Mouse (Mus musculus) regulatory T cell (primary cell): ENCODE measurements at regions not wholly inside any gene's neighbourhood (a gene's known extent, or its start where the extent isn't known, plus 50 kb on each side); places are given as distances from the start of the nearest gene placed in this dataset.

Source experiments
- in situ Hi-C: fragments of 300-600 bp; cut with MboI, MseI; formaldehyde crosslinking; loops from one replicate; pipeline ENCODE4 v1.15.1; 2025; ENCODE audit warnings: high pct_unique_total_duplicates

DNA sequence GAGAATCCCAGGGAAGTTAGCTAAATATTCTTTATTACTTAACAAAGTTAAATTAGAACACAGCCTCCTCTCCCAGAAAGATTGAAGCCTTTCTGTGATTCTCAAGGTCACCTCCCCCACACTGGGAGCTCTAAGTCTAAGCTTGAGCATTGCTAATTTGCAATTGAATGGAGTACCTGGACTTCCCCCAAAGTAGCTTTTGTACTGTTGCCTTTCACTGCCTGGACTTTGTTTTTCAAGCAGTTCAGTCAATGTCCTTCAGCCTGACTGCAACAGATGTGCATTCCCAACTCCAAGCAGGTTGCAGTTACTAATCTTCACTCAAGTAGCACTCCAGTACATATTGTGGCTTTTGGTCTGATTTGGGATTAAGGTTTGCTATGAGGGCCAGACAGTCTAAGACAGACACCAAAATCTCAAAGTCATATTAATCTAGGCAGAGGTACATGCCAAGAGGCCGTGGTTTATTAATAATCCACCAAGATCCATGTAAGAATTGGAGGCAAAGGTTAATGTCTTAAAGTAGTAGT lies 1142.8 kb downstream of the Nxph1 start:
- in situ Hi-C loops, result loop anchor here (10.0 kb wide), 1 partner anchor 546 kb away; no protein-coding TSS in a partner anchor

DNA sequence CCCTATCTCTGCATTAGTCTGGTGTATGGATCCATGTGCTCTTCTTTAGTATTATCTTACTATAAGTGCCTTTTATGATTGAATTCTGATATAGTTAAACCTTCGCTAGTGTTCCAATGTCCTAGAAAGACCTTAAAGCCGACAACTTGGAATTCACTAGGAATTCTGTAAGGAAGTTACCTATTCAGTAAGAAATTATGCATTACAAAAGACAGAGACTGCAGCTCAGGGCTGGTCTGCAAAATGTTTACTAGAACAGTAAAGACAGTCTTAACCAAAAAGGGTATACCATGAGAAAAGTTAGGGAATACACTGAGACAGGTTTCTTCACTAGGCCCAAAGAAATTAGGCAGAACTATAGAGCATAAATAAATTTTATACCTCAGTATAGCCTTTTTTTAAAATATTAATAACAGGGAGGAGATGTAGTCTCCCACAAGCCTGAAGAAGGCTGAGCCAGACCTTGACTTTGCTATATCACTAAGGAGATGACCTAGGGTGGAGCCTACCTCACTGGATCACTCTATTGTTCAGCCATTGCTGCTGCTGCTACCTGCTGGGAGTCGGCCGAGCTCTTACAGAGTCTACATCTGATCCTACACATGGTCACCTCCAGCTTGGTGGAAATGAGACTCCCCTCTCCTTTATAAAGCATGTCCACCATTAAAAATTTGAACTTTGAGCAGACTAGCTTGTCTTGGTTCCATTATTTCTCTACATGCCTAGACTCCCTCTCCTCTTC lies 1143.9 kb downstream of the Nxph1 start:
- in situ Hi-C loops, result loop anchor here (10.0 kb wide), 1 partner anchor 547 kb away; no protein-coding TSS in a partner anchor
